Mouse (Mus musculus) CH12.LX (cell line): Measurements from ENCODE around the gene Uchl4. TPM values are rescaled to one million over a fixed set of nuclear protein-coding genes. Genes with fewer than 3 reads are reported as not detected.
"Not testable (repeated sequence)": the region's sequence is repeated elsewhere in the genome, so short reads cannot be mapped to it uniquely, and the experiment has no call there.

Experiments
- DNase-seq: peaks from one replicate; pipeline ENCODE4 v3.0.0-alpha.2; 2013; ENCODE audit errors: extremely low read depth
- H3K27ac ChIP-seq: 2 replicates; pipeline ENCODE4 v1.5.1; 2012; ENCODE audit warnings: low read depth, mild to moderate bottlenecking, control low read depth, moderate library complexity; ENCODE audit not compliant: insufficient read depth
- H3K27me3 ChIP-seq: replicated peaks from 2 replicates; pipeline ENCODE3; 2012; ENCODE audit warnings: inconsistent platforms
- H3K36me3 ChIP-seq, 2 experiments: replicated peaks in 1 of 2; 2 replicates each; pipeline versions ENCODE3 to v1.6.1; 2012; ENCODE audit warnings: inconsistent platforms in 1 of 2, low read length in 1 of 2, mild to moderate bottlenecking in 1 of 2, mixed read lengths in 1 of 2, moderate library complexity in 1 of 2; ENCODE audit not compliant: control insufficient read depth in 1 of 2, insufficient read depth in 1 of 2
- H3K4me1 ChIP-seq, 2 experiments: 2 replicates each; pipeline ENCODE4 v1.6.1; 2012; ENCODE audit warnings: inconsistent platforms in 1 of 2, moderate library complexity in 1 of 2; ENCODE audit not compliant: insufficient read depth in 2 of 2, control insufficient read depth in 1 of 2
- H3K4me2 ChIP-seq: 2 replicates; pipeline ENCODE4 v1.6.1; 2012; ENCODE audit warnings: low read depth, mild to moderate bottlenecking, control low read depth; ENCODE audit not compliant: poor library complexity, insufficient read depth, severe bottlenecking
- H3K4me3 ChIP-seq, 3 experiments: fragments of 150-350 bp in 1 of 3; sonication (generic) in 1 of 3; replicated peaks in 1 of 3; 2 replicates each; pipeline versions ENCODE3 to v1.5.1; 2011 to 2012; ENCODE audit warnings: low read depth in 2 of 3, low read length in 2 of 3, mild to moderate bottlenecking in 2 of 3, moderate library complexity in 2 of 3, control low read depth in 1 of 3, improper control_type of control experiment in 1 of 3, inconsistent platforms in 1 of 3, mixed read lengths in 1 of 3; ENCODE audit not compliant: poor library complexity in 1 of 3
- H3K79me2 ChIP-seq: replicated peaks from 2 replicates; pipeline ENCODE4 v1.6.1; 2012; ENCODE audit warnings: mild to moderate bottlenecking, moderate library complexity; ENCODE audit not compliant: control insufficient read depth, poor library complexity, insufficient read depth, severe bottlenecking; ENCODE audit errors: extremely low read depth
- H3K9ac ChIP-seq: 2 replicates; pipeline ENCODE4 v1.6.1; 2012; ENCODE audit warnings: low read depth, mild to moderate bottlenecking, control low read depth, moderate library complexity; ENCODE audit not compliant: insufficient read depth
- H3K9me3 ChIP-seq: replicated peaks from 2 replicates; pipeline ENCODE3; 2012; ENCODE audit warnings: low read length, inconsistent platforms, mixed read lengths
- CTCF ChIP-seq, 2 experiments: IDR thresholded peaks in 1 of 2; conservative IDR thresholded peaks in 1 of 2; 2 replicates each; pipeline ENCODE4 v1.5.1; 2011 to 2012; ENCODE audit warnings: low read depth in 2 of 2, low read length in 2 of 2, improper control_type of control experiment in 1 of 2, inconsistent platforms in 1 of 2, mild to moderate bottlenecking in 1 of 2, moderate library complexity in 1 of 2
- EP300 ChIP-seq: IDR thresholded peaks from 2 replicates; pipeline ENCODE4 v1.6.1; 2011; ENCODE audit warnings: low read length, improper control_type of control experiment
- IRF4 ChIP-seq: IDR thresholded peaks from 2 replicates; pipeline ENCODE4 v1.6.1; 2014; ENCODE audit warnings: low read depth, mild to moderate bottlenecking, inconsistent platforms, low read length, improper control_type of control experiment
- JUN ChIP-seq: IDR thresholded peaks from 2 replicates; pipeline ENCODE4 v1.6.1; 2011; ENCODE audit warnings: low read depth, mild to moderate bottlenecking, low read length, improper control_type of control experiment, moderate library complexity; ENCODE audit not compliant: insufficient read depth
- JUND ChIP-seq: conservative IDR thresholded peaks from 2 replicates; pipeline ENCODE4 v1.6.1; 2011; ENCODE audit warnings: low read depth, low read length, improper control_type of control experiment
- MEF2A ChIP-seq: IDR thresholded peaks from 2 replicates; pipeline ENCODE4 v1.6.1; 2014; ENCODE audit warnings: low read depth, mild to moderate bottlenecking, inconsistent platforms, low read length, improper control_type of control experiment, borderline replicate concordance
- NRF1 ChIP-seq: IDR thresholded peaks from 2 replicates; pipeline ENCODE4 v1.6.1; 2014; ENCODE audit warnings: low read depth, mild to moderate bottlenecking, inconsistent platforms, low read length, improper control_type of control experiment, moderate library complexity
- TCF12 ChIP-seq: IDR thresholded peaks from 2 replicates; pipeline ENCODE4 v1.6.1; 2014; ENCODE audit warnings: low read depth, mild to moderate bottlenecking, inconsistent platforms, low read length, improper control_type of control experiment
- UBTF ChIP-seq: IDR thresholded peaks from 2 replicates; pipeline ENCODE4 v1.6.1; 2012; ENCODE audit warnings: low read depth, mild to moderate bottlenecking, inconsistent platforms, low read length, improper control_type of control experiment, moderate library complexity
- USF1 ChIP-seq: IDR thresholded peaks from 2 replicates; pipeline ENCODE4 v1.6.1; 2014; ENCODE audit warnings: low read depth, mild to moderate bottlenecking, inconsistent platforms, low read length, improper control_type of control experiment
- USF2 ChIP-seq: conservative IDR thresholded peaks from 2 replicates; pipeline ENCODE4 v1.6.1; 2011; ENCODE audit warnings: low read depth, low read length, improper control_type of control experiment
- ZNF384 ChIP-seq: IDR thresholded peaks from 2 replicates; pipeline ENCODE4 v1.6.1; 2012; ENCODE audit warnings: low read depth, low read length, improper control_type of control experiment, inconsistent platforms
- dilution Hi-C: fragments of 300-500 bp; cut with MboI; formaldehyde crosslinking; loops from 2 replicates; pipeline ENCODE4 v1.14.3; 2020; ENCODE audit warnings: low sequenced_read_pairs; ENCODE audit not compliant: extremely low pct_unique_long_range_greater_than_20kb, extremely low pct_ligation_motif_present
- in situ Hi-C: fragments of 300-500 bp; cut with MboI; formaldehyde crosslinking; loops from 3 replicates; pipeline ENCODE4 v1.14.3; 2019; ENCODE audit warnings: low sequenced_read_pairs, low pct_ligation_motif_present, low pct_unique_long_range_greater_than_20kb, mixed read lengths
- polyA plus RNA-seq: library from polyadenylated mRNA; unstranded; fragments of >175 nt; gene quantifications from 2 replicates; pipeline ENCODE4 v1.2.1, GENCODE M21; 2012; ENCODE audit warnings: low read depth; ENCODE audit not compliant: insufficient read length
- total RNA-seq, 2 experiments: library from RNA; depleted of rRNA; stranded (reverse); fragments of 300-350 nt in 1 of 2; fragments of >200 nt in 1 of 2; gene quantifications; 2 replicates each; pipeline ENCODE4 v1.2.3; 2012 to 2014

Uchl4 gene
- total and polyA plus RNA-seq, 3 experiments, result 0.55 to 16.8 (median 8.2) TPM

DNA sequence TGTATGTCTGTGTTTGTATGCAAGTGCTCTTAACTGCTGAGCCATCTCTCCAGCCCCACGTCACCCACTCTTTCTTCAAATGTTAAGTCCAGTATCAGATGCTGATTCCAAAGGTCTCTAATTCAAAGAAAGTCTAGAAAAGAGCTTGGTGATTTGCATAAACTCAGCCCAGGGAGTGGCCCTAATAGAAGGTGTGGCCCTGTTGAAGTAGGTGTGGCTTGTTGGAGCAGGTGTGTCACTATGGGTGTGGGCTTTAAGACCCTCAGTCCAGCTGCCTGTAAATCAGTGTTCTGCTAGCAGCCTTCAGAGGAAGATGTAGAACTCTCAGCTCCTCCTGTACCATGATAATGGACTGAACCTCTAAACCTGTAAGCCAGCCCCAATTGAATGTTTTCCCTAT, 32.2 kb downstream of the Uchl4 start:
- Histone ChIP-seq H3K4me1 (peaks cover 0 to 15% of the 10 kb centered on the region in 2 experiments; a peak in 3 of 4 replicates), H3K9ac (no peak overlapping the region), H3K9me3 (no peaks in the 10 kb centered on the region), H3K4me3 (no peak overlapping the region), H3K36me3 (no peaks in the 10 kb centered on the region)
- in situ Hi-C loops, result no loop called here
- TF ChIP-seq UBTF (no peak), MEF2A (no peak), JUND (no peak), USF1 (no peak), ZNF384 (no peak), IRF4 (no peak), TCF12 (no peak), NRF1 (no peak), JUN (no peak), EP300 (no peak), CTCF (conservative IDR thresholded peaks at IDR 0.05 in 1 of 2, IDR thresholded peaks at IDR 0.05 in 1 of 2; ENCODE audit: low read depth in 2 of 2, low read length in 2 of 2) (no peak)
- TF ChIP-seq, all 38 proteins: peak for 0
- H3K79me2 ChIP-seq, result no peaks in the 10 kb centered on the region
- DNase-seq, result no peak
- dilution Hi-C loops, result no loop called here
- H3K4me2 ChIP-seq, result no peak overlapping the region
- H3K27me3 ChIP-seq, result no peaks in the 10 kb centered on the region
- H3K27ac ChIP-seq, result no peak overlapping the region

DNA sequence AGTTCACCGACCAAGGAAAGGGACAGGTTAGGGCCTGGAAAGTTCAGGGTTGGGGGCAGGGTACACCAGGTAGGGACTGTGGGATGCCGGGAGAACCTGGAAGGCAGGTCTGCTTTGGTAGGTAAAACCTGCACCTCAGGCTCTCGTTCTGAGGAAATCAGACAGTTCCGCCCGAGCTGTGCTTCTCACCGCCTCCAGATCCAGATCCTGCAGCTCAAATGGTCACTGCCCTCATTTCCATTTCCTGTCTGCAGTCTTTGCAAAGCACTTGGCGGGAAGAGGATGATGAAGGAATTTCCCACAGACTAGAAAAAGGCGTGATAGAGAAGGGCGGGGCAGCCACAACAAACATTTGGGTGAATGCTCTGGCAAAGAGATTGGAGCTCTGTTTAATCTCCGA, 33.2 kb downstream of the Uchl4 start:
- Histone ChIP-seq H3K9me3 (no peaks in the 10 kb centered on the region), H3K4me1 (peaks cover 0 to 15% of the 10 kb centered on the region in 2 experiments; a peak in 3 of 4 replicates), H3K4me2 (no peak overlapping the region), H3K27ac (no peak overlapping the region), H3K36me3 (no peaks in the 10 kb centered on the region), H3K79me2 (no peaks in the 10 kb centered on the region), H3K9ac (no peak overlapping the region), H3K4me3 (no peak overlapping the region), H3K27me3 (no peaks in the 10 kb centered on the region)
- dilution Hi-C loops (no loop called here), in situ Hi-C loops (no loop called here)
- DNase-seq, result no peak
- no peak for TF ChIP-seq TCF12
- TF ChIP-seq USF2, result no peak

GRCm38 (mm10) chr9:64268836-64269235, 33.8 kb downstream of the Uchl4 start:
- H3K9me3 ChIP-seq, H3K36me3 ChIP-seq, H3K27ac ChIP-seq, DNase-seq, in situ Hi-C loops, H3K27me3 ChIP-seq, H3K9ac ChIP-seq, H3K4me3 ChIP-seq, H3K4me2 ChIP-seq, dilution Hi-C loops, H3K79me2 ChIP-seq: not testable (repeated sequence)
- peaks cover 0 to 15% of the 10 kb centered on the region in 2 experiments; a peak in 3 of 4 replicates for H3K4me1 ChIP-seq
